Mouse (Mus musculus) megakaryocyte progenitor cell, adult 5-6 weeks (primary cell): ENCODE measurements around the gene Plekhg2. TPM values are rescaled to one million over a fixed set of nuclear protein-coding genes. Genes with fewer than 3 reads are reported as not detected.

Source experiments
- ATAC-seq: replicated peaks from 2 replicates; pipeline ENCODE4 v1.8.0; 2016; ENCODE audit warnings: mild to moderate bottlenecking, moderate TSS enrichment, inconsistent platforms; ENCODE audit not compliant: poor library complexity
- total RNA-seq, 2 experiments: library from RNA; stranded (forward) in 1 of 2; stranded (reverse) in 1 of 2; fragments of 157-497, 149-512 nt in 1 of 2; fragments of 200-1000 nt in 1 of 2; gene quantifications; 2 replicates each; pipeline versions ENCODE4 v1.2.3 to v1.2.4; 2015 to 2017

Gene Plekhg2
- total RNA-seq, 2 experiments from 2014 or later = 2.0 to 2.9 TPM

GRCm38 (mm10) chr7:28383606-28384005, 11.2 kb upstream of the Plekhg2 start:
- ATAC-seq = no peak

DNA sequence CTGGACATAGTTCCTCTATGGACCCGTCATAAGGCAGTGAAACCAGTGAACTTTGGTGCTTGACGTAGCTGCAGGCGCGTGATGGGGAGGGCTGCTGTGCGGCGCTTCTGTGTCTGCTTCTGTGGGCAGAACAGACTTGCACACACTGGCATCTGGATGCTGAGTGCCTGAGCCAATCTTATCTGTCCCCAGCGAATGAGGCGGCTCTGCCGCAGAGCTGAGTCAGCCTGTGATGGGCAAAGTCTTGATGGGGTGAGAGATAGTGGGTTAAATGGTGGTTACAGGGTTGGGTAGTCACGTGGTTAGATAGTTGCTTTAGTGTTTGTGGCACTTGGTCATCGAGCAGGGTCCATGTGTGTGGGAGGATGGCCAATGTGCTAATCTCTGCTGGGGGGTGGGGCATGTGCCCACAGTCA, 10.6 kb upstream of the Plekhg2 start:
- peak; percentile 38 for ATAC-seq

- peak; percentile 0 for ATAC-seq
Observed at GRCm38 (mm10) chr7:28382347-28382951, 10.1 kb upstream of the Plekhg2 start.

GRCm38 (mm10) chr7:28381938-28382337, 9.5 kb upstream of the Plekhg2 start:
- peak; percentile 7 for ATAC-seq

- ATAC-seq = peak; percentile 28
Observed at GRCm38 (mm10) chr7:28381017-28381790, 8.8 kb upstream of the Plekhg2 start.

GRCm38 (mm10) chr7:28380237-28381016, 8.0 kb upstream of the Plekhg2 start, which contains the start of gene Zfp36:
Gene Zfp36 (minus strand): TSS chr7:28380253.
- no peak for ATAC-seq

- ATAC-seq = peak; percentile 30
Observed at GRCm38 (mm10) chr7:28378769-28379651, 6.6 kb upstream of the Plekhg2 start.

DNA sequence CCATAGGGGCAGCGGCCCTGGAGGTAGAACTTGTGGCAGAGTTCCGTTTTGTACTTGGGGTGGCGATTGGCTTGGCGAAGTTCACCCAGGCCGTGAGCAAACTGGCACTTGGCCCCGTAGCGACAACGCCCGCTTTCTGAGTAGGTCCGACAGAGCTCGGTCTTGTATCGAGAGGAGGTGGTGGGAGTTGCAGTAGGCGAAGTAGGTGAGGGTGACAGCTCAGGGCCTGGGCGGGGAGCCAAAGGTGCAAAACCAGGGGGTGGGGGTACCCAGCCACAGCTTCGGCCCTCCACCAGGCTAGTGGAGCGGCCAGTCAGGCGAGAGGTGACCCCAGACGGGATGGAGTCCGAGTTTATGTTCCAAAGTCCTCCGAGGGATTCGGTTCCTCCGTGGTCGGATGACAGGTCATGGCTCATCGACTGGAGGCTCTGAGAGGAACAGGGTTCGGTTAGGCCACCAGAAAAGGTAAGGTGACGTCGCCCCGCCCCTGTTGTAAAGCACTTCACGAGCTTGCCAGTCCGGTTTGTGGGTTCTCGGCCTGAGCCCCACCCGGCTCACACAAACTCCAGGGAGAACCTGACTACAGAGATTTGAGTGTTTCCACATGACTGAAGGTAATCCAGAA, 5.8 kb upstream of the Plekhg2 start:
- no peak for ATAC-seq

DNA sequence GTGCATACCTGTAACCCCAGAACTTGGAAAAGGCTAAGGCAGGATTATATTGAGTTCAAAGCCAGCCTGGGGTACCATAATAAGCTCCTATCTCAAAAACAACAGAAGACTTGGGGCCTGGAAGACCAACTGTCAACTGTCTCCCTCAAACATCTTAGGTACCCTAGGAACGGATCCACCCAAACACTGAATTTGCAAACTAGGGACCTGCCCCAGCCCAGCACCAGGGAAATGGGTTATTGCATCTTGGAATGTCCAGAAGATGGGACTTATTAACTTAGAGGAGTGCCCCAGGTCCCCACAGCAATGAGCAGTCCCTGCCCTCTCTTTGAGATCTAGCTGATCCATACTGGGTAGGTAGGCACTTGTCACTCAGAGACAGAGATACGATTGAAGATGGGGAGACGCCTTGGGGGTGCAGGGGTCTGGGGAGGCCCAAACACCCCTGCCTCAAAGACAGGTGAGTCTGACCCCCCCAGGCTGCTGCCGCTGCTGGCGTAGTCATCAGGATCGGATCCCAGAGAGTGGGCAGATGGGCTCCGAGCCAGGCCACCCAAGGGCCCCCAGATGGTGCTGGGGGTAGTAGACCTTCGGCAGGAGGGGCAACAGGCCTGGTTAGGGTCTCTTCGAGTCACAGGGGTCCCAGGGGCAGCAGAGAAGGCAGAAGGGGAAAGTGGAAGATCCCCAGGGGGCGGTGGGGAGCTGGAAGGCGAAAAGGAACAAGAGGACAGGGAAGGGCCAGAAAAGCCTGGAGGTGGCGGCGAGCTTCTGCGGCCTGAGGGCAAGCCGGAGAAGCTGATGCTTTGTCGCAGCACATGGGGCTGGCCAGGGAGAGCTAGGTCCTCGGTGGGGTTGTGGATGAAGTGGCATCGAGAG, 5.0 kb upstream of the Plekhg2 start:
- no peak for ATAC-seq

DNA sequence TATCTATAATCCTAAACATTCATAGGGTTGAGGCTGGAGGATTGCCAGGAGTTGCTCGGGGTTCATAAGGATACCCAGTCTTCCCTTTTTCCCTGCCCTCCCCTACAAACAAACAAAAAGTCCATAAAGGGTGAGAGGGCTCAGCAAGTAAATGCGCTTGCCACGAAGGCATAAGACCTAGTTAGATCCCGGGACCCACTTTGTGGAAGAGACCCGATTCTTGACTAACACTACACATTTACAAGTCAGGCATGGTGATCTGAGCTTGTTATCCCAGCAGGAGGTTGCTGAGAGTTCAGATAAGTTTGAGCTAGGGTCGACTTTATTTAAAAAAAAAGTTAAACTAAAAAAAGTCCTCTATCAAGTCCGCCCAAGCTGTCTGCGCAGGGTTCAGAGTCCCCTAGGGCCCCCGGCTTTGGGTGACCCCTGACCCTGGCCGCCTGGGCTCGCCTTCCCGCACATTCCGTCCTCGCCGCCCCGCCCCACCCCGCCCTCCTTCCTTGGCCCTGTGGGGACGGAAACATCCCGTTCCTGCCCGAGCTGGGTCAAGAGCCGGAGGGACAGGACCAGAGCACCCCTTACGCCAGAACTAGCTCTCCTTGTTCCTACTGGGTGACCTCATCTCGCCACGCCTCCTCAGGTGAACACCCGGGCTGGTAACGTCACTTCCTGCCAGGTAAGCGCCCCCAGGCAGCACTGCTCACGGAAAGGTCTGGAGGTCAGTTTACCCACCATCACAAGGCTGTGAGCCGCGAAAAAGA, 3.8 kb upstream of the Plekhg2 start:
- ATAC-seq = no peak

DNA sequence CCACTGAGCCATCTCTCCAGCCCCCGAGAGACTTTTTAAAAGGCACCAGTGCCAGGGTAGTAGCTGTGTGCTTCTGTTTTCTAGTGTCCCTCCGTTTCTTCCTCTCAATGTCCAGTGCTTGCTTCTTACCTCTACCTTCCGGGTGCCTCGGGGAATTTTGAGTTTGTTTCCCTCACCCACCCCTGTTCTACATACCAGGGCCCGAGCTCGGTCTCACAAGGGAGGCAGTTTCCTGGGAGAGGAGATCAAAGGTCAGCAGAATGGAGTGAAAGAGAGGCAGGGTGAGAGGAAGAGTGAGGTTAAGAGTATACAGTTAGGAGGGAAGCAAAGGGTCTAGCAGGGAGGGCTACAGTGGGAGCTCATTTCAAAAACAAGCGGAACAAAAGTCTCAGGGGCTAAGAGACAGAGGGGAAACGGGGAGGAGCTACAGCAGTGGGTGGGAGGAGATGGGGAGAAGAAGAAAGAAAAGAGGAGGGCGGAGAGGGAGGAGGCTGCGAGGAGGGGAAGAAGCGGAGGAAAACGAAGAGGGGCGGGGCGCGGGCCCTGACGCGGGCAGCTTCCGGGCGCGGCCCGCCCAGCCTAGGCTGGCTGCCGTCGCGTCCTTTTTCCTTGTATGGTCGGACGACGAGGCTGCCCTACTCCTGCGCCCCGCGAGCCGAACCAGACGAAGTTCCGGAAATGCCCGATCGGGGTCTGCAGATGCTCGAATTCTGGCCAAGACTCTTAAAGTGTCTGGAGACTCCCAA, 3.0 kb upstream of the Plekhg2 start:
- peak; percentile 47 for ATAC-seq

DNA sequence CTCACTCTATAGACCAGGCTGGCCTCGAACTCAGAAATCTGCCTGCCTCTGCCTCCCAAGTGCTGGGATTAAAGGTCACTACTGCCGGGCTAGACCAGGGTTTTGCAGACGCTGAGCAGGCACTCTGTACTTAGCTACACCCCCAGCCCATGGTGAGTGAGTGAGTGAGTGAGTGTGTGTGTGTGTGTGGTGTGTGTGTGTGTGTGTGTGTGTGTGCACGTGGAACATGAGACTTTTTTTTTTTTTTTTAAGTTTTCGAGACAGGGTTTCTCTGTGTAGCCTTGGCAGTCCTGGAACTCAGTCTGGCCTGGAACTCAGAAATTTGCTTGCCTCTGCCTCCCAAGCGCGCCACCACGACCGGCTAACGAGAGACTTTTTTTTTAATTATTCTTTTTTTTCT, 2.2 kb upstream of the Plekhg2 start:
- no peak for ATAC-seq

- no peak for ATAC-seq
Observed at GRCm38 (mm10) chr7:28373891-28374495, 1.6 kb upstream of the Plekhg2 start.

GRCm38 (mm10) chr7:28373131-28373581, 757 bp upstream of the Plekhg2 start:
- peak; percentile 21 for ATAC-seq

GRCm38 (mm10) chr7:28371514-28371989, 847 bp downstream of the Plekhg2 start:
- ATAC-seq = no peak

- ATAC-seq = no peak
Observed at GRCm38 (mm10) chr7:28370977-28371513, 1.4 kb downstream of the Plekhg2 start.

DNA sequence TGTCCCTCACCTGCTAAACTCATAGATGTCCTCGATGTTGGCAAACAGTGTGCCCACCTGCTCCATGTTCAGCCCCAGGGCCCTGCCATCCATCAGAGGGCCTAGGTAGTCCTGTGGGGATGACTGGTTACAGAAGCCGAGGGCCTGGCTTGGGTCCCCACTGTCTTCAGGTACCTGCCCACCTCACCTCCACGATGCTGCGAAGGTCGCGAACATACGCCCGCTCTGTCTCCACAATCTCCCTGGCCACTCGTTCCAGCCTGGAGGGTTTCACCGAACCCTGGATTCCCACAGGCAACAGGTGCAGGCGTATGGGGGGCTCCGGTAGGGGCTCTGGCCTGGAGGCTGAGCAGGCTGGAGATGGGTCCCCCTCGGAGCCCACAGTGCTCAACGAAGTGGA, 2.3 kb downstream of the Plekhg2 start:
- ATAC-seq = no peak
